Mouse (Mus musculus) liver, embryonic 16.5 days (tissue): ENCODE data around the gene Tmem108. TPM values are rescaled to one million over a fixed set of nuclear protein-coding genes. Genes with fewer than 3 reads are reported as not detected.

Experiments
- ATAC-seq: fragments of 200-750 bp; cut with Nextera tagmentation; 2 replicates; pipeline ENCODE4 v1.8.0; 2017; ENCODE audit warnings: low read depth, mild to moderate bottlenecking, moderate number of reproducible peaks, moderate library complexity
- H3K27ac ChIP-seq: fragments of 300-500 bp; sonication (generic); 2 replicates; pipeline ENCODE4 v1.5.1; 2014; ENCODE audit warnings: mild to moderate bottlenecking, low read length
- H3K27me3 ChIP-seq: fragments of 300-500 bp; sonication (generic); 2 replicates; pipeline ENCODE4 v1.6.1; 2014; ENCODE audit warnings: low read depth, low read length, mixed read lengths; ENCODE audit not compliant: control insufficient read depth, insufficient read depth
- H3K36me3 ChIP-seq: fragments of 300-500 bp; sonication (generic); 2 replicates; pipeline ENCODE4 v1.6.1; 2014; ENCODE audit warnings: mild to moderate bottlenecking; ENCODE audit not compliant: control insufficient read depth, insufficient read depth
- H3K4me1 ChIP-seq: fragments of 300-500 bp; sonication (generic); 2 replicates; pipeline ENCODE4 v1.6.1; 2014; ENCODE audit warnings: low read depth, low read length, mixed read lengths; ENCODE audit not compliant: control insufficient read depth
- H3K4me2 ChIP-seq: fragments of 300-500 bp; sonication (generic); 2 replicates; pipeline ENCODE4 v1.6.1; 2014; ENCODE audit warnings: low read depth, low read length, mixed read lengths
- H3K4me3 ChIP-seq: fragments of 300-500 bp; sonication (generic); 2 replicates; pipeline ENCODE4 v1.5.1; 2014; ENCODE audit warnings: low read depth, mild to moderate bottlenecking, low read length
- H3K9ac ChIP-seq: fragments of 300-500 bp; sonication (generic); 2 replicates; pipeline ENCODE4 v1.6.1; 2014; ENCODE audit warnings: low read depth, low read length
- H3K9me3 ChIP-seq: fragments of 300-500 bp; sonication (generic); replicated peaks from 2 replicates; pipeline ENCODE4 v1.6.1; 2016; ENCODE audit warnings: low read length; ENCODE audit not compliant: control insufficient read depth
- WGBS: fragments of 180-500 bp; shearing (Covaris S2); extraction: QIAGEN DNeasy Blood & Tissue Kit; methylation state at CpG from one replicate; pipeline ENCODE4 v1.1.7; 2014; ENCODE audit not compliant: insufficient replicate concordance; 5-methylcytosine and 5-hydroxymethylcytosine counted together
- polyA plus RNA-seq: library from polyadenylated mRNA; unstranded; fragments of >200 nt; fragmentation: Nextera tagmentation; extraction: Ambion mirVana; gene quantifications from 2 replicates; pipeline ENCODE4 v1.2.1, GENCODE M21; 2015

Gene Tmem108
- polyA plus RNA-seq, 1 experiment from 2014 or later, result 1.9 TPM

- Histone ChIP-seq H3K4me1 (no peaks in the 10 kb centered on the region), H3K27me3 (no peaks in the 10 kb centered on the region)
- 64% methylated on average over 4 of the region's 4 CpGs for WGBS
Measured at GRCm38 (mm10) chr9:103739062-103739461, 22.6 kb downstream of the Tmem108 start.

GRCm38 (mm10) chr9:103729716-103730115, 31.9 kb downstream of the Tmem108 start:
- ATAC-seq, result no peak
- no peaks in the 10 kb centered on the region for H3K27me3 ChIP-seq
- WGBS, result 65% methylated on average over 2 of the region's 2 CpGs
- no peak overlapping the region for H3K4me2 ChIP-seq
- no peaks in the 10 kb centered on the region for H3K36me3 ChIP-seq
- no peak overlapping the region for H3K27ac ChIP-seq
- H3K9me3 ChIP-seq, result no peaks in the 10 kb centered on the region
- H3K9ac ChIP-seq, result no peak overlapping the region
- no peaks in the 10 kb centered on the region for H3K4me1 ChIP-seq
- H3K4me3 ChIP-seq, result no peak overlapping the region

More at GRCm38 (mm10) chr9:103739062-103739461, 22.6 kb downstream of the Tmem108 start:
- Histone ChIP-seq H3K27ac (no peak overlapping the region), H3K4me2 (no peak overlapping the region), H3K9ac (no peak overlapping the region), H3K4me3 (no peak overlapping the region), H3K9me3 (no peaks in the 10 kb centered on the region), H3K36me3 (no peaks in the 10 kb centered on the region)
- ATAC-seq, result no peak

- no peak overlapping the region for H3K27ac ChIP-seq
- no peaks in the 10 kb centered on the region for H3K4me1 ChIP-seq
- 75% methylated on average over 16 of the region's 16 CpGs for WGBS
- H3K9me3 ChIP-seq, result no peaks in the 10 kb centered on the region
- no peak overlapping the region for H3K9ac ChIP-seq
- H3K4me3 ChIP-seq, result no peak overlapping the region
- H3K36me3 ChIP-seq, result no peaks in the 10 kb centered on the region
- no peak overlapping the region for H3K4me2 ChIP-seq
- ATAC-seq, result no peak
- H3K27me3 ChIP-seq, result no peaks in the 10 kb centered on the region
Measured at GRCm38 (mm10) chr9:103726751-103727462, 34.7 kb downstream of the Tmem108 start.

- 58% methylated on average over 7 of the region's 7 CpGs for WGBS
- no peaks in the 10 kb centered on the region for H3K36me3 ChIP-seq
- H3K27ac ChIP-seq, result no peak overlapping the region
- no peaks in the 10 kb centered on the region for H3K4me1 ChIP-seq
- ATAC-seq, result no peak
- no peak overlapping the region for H3K4me3 ChIP-seq
- H3K9me3 ChIP-seq, result no peaks in the 10 kb centered on the region
- no peak overlapping the region for H3K4me2 ChIP-seq
- H3K9ac ChIP-seq, result no peak overlapping the region
- no peaks in the 10 kb centered on the region for H3K27me3 ChIP-seq
Measured at GRCm38 (mm10) chr9:103725497-103725896, 36.1 kb downstream of the Tmem108 start.

- H3K9ac ChIP-seq, result no peak overlapping the region
- no peak for ATAC-seq
- no peak overlapping the region for H3K27ac ChIP-seq
- H3K36me3 ChIP-seq, result no peaks in the 10 kb centered on the region
- H3K4me3 ChIP-seq, result no peak overlapping the region
- 55% methylated on average over 3 of the region's 3 CpGs for WGBS
- H3K27me3 ChIP-seq, result no peaks in the 10 kb centered on the region
- H3K4me2 ChIP-seq, result no peak overlapping the region
- H3K9me3 ChIP-seq, result no peaks in the 10 kb centered on the region
- no peaks in the 10 kb centered on the region for H3K4me1 ChIP-seq
Measured at GRCm38 (mm10) chr9:103721486-103721885, 40.2 kb downstream of the Tmem108 start.

- Histone ChIP-seq H3K27me3 (no peaks in the 10 kb centered on the region), H3K36me3 (no peaks in the 10 kb centered on the region), H3K27ac (no peak overlapping the region), H3K4me2 (no peak overlapping the region), H3K4me3 (no peak overlapping the region), H3K9me3 (no peaks in the 10 kb centered on the region), H3K9ac (no peak overlapping the region), H3K4me1 (no peaks in the 10 kb centered on the region)
- ATAC-seq, result no peak
- 56% methylated on average over 8 of the region's 8 CpGs for WGBS
Measured at GRCm38 (mm10) chr9:103721081-103721480, 40.6 kb downstream of the Tmem108 start.

- 72% methylated on average over 11 of the region's 11 CpGs for WGBS
- H3K9ac ChIP-seq, result no peak overlapping the region
- H3K36me3 ChIP-seq, result no peaks in the 10 kb centered on the region
- no peaks in the 10 kb centered on the region for H3K4me1 ChIP-seq
- H3K4me2 ChIP-seq, result no peak overlapping the region
- no peak overlapping the region for H3K4me3 ChIP-seq
- H3K9me3 ChIP-seq, result no peaks in the 10 kb centered on the region
- no peak for ATAC-seq
- no peak overlapping the region for H3K27ac ChIP-seq
- no peaks in the 10 kb centered on the region for H3K27me3 ChIP-seq
Measured at GRCm38 (mm10) chr9:103720021-103720420, 41.6 kb downstream of the Tmem108 start.

GRCm38 (mm10) chr9:103716002-103716401, 45.6 kb downstream of the Tmem108 start:
- WGBS, result 68% methylated on average over 13 of the region's 13 CpGs

GRCm38 (mm10) chr9:103715352-103715751, 46.3 kb downstream of the Tmem108 start:
- Histone ChIP-seq H3K27ac (no peak overlapping the region), H3K9ac (no peak overlapping the region), H3K36me3 (no peaks in the 10 kb centered on the region), H3K27me3 (no peaks in the 10 kb centered on the region), H3K4me3 (no peak overlapping the region), H3K9me3 (no peaks in the 10 kb centered on the region), H3K4me1 (no peaks in the 10 kb centered on the region), H3K4me2 (no peak overlapping the region)
- no peak for ATAC-seq
- 88% methylated on average over 4 of the region's 4 CpGs for WGBS

More at GRCm38 (mm10) chr9:103716002-103716401, 45.6 kb downstream of the Tmem108 start:
- no peak overlapping the region for H3K4me3 ChIP-seq
- no peaks in the 10 kb centered on the region for H3K4me1 ChIP-seq
- H3K27me3 ChIP-seq, result no peaks in the 10 kb centered on the region
- no peaks in the 10 kb centered on the region for H3K36me3 ChIP-seq
- H3K9ac ChIP-seq, result no peak overlapping the region
- no peaks in the 10 kb centered on the region for H3K9me3 ChIP-seq
- ATAC-seq, result no peak
- no peak overlapping the region for H3K4me2 ChIP-seq
- no peak overlapping the region for H3K27ac ChIP-seq
